Mouse (Mus musculus) heart, embryonic 11.5 days (tissue): Measurements from ENCODE around the gene Ifit3b. TPM values are rescaled to one million over a fixed set of nuclear protein-coding genes. Genes with fewer than 3 reads are reported as not detected.
"Not testable (repeated sequence)": the region's sequence is repeated elsewhere in the genome, so short reads cannot be mapped to it uniquely, and the experiment has no call there.

Source experiments
- ATAC-seq: fragments of 200-750 bp; cut with Nextera tagmentation; replicated peaks from 2 replicates; pipeline ENCODE4 v1.8.0; 2017; ENCODE audit warnings: moderate library complexity; ENCODE audit not compliant: insufficient number of reproducible peaks, low FRiP score, low TSS enrichment
- H3K27ac ChIP-seq: fragments of 300-500 bp; sonication (generic); 2 replicates; pipeline ENCODE4 v1.5.1; 2014; ENCODE audit warnings: mild to moderate bottlenecking, low read depth, low read length
- H3K27me3 ChIP-seq: fragments of 300-500 bp; sonication (generic); 2 replicates; pipeline ENCODE4 v1.6.1; 2014; ENCODE audit warnings: mild to moderate bottlenecking, low read length, mixed read lengths; ENCODE audit not compliant: control insufficient read depth, insufficient read depth
- H3K36me3 ChIP-seq: fragments of 300-500 bp; sonication (generic); 2 replicates; pipeline ENCODE4 v1.6.1; 2014; ENCODE audit warnings: mild to moderate bottlenecking, low read length, moderate library complexity, mixed read lengths; ENCODE audit not compliant: control insufficient read depth, insufficient read depth
- H3K4me1 ChIP-seq: fragments of 300-500 bp; sonication (generic); 2 replicates; pipeline ENCODE4 v1.6.1; 2014; ENCODE audit warnings: low read length; ENCODE audit not compliant: control insufficient read depth, insufficient read depth
- H3K4me2 ChIP-seq: fragments of 300-500 bp; sonication (generic); 2 replicates; pipeline ENCODE4 v1.6.1; 2014; ENCODE audit warnings: mild to moderate bottlenecking, moderate library complexity
- H3K4me3 ChIP-seq: fragments of 300-500 bp; sonication (generic); 2 replicates; pipeline ENCODE4 v1.5.1; 2014; ENCODE audit warnings: low read depth, low read length
- H3K9ac ChIP-seq: fragments of 300-500 bp; sonication (generic); 2 replicates; pipeline ENCODE4 v1.6.1; 2014; ENCODE audit warnings: mild to moderate bottlenecking, low read depth, low read length, moderate library complexity
- H3K9me3 ChIP-seq: fragments of 300-500 bp; sonication (generic); replicated peaks from 2 replicates; pipeline ENCODE4 v1.6.1; 2016; ENCODE audit warnings: low read length; ENCODE audit not compliant: control insufficient read depth
- WGBS: fragments of 180-500 bp; shearing (Covaris S2); extraction: QIAGEN DNeasy Blood & Tissue Kit; methylation state at CpG from one replicate; pipeline ENCODE4 v1.1.7; 2014; ENCODE audit not compliant: insufficient replicate concordance; 5-methylcytosine and 5-hydroxymethylcytosine counted together
- polyA plus RNA-seq: library from polyadenylated mRNA; unstranded; fragments of >200 nt; fragmentation: Nextera tagmentation; extraction: Ambion mirVana; gene quantifications from 2 replicates; pipeline ENCODE4 v1.2.1, GENCODE M21; 2014

Ifit3b gene
- polyA plus RNA-seq, 1 experiment from 2014 or later, result 0.44 TPM

DNA sequence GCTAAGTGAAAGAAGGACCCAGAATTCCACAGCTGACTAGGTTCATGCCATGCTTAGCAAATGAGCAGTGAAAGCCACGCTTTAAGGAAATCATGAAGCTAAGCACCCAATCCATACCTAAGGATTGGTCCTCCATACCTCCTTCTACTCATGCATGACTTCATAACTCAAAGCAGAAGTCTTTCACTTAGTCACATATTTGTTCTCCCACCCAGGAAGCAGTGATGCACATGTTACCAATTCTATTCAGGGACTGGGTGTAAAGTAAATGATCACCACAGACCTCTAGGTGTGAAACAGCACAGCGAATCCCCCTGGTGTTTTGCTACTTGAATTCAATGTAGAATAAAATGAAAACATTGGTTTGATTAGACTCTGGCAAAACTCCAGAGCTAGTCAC, 25.1 kb upstream of the Ifit3b start:
- H3K27me3 ChIP-seq, H3K4me1 ChIP-seq, ATAC-seq, H3K4me3 ChIP-seq, H3K27ac ChIP-seq, H3K9ac ChIP-seq, H3K36me3 ChIP-seq, H3K9me3 ChIP-seq, H3K4me2 ChIP-seq: not testable (repeated sequence)
- WGBS, result 78% methylated on average over 2 of the region's 2 CpGs

DNA sequence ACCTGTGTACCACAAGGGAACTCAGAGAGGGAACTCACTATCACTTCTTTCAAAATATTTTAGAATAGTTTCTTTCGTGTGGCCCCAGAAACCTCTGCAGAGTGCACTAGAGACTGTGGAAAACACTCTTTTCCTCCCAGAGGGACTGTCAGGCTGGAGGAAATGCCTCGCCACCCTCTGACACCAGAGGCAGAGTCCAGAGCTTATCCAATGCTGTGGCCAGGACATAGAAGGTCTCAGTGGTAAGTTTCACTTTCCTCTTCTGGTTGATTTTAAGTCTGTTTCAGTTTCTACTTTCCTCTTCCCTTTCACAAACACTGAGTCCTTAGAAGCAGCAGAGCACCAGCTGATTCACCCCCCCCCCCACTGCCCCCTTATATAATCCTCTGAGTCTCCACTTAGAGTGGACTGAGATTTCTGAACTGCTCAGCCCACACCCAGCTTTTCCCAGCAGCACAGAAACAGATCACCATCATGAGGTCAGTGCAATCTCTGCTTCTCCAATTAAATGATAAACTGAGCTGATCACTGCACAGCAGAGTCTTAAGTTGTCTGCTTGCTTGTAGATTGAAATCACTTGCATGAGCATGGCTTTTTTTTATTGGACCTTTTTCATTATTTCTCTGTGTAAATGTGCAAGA, 24.5 kb upstream of the Ifit3b start, which contains the start of gene Ifit3:
Gene Ifit3, plus strand, starts transcription at position 406 of the 641 bp plus-strand sequence.
- not testable (repeated sequence) for H3K27ac ChIP-seq, H3K4me2 ChIP-seq, H3K36me3 ChIP-seq, ATAC-seq, H3K27me3 ChIP-seq, H3K4me1 ChIP-seq, H3K9ac ChIP-seq, H3K4me3 ChIP-seq, H3K9me3 ChIP-seq
- WGBS, result 27% methylated on average over 2 of the region's 2 CpGs

GRCm38 (mm10) chr19:34585740-34586458, 21.9 kb upstream of the Ifit3b start:
- H3K4me3 ChIP-seq, H3K27ac ChIP-seq, H3K27me3 ChIP-seq, H3K9me3 ChIP-seq, H3K4me1 ChIP-seq, H3K36me3 ChIP-seq, H3K4me2 ChIP-seq, H3K9ac ChIP-seq, ATAC-seq: not testable (repeated sequence)
- 68% methylated on average over 5 of the region's 5 CpGs for WGBS

GRCm38 (mm10) chr19:34587898-34588692, 19.7 kb upstream of the Ifit3b start:
- H3K36me3 ChIP-seq, H3K4me2 ChIP-seq, H3K9ac ChIP-seq, H3K4me3 ChIP-seq, H3K9me3 ChIP-seq, H3K4me1 ChIP-seq, H3K27me3 ChIP-seq, ATAC-seq, H3K27ac ChIP-seq: not testable (repeated sequence)
- WGBS, result 72% methylated on average over 6 of the region's 12 CpGs

DNA sequence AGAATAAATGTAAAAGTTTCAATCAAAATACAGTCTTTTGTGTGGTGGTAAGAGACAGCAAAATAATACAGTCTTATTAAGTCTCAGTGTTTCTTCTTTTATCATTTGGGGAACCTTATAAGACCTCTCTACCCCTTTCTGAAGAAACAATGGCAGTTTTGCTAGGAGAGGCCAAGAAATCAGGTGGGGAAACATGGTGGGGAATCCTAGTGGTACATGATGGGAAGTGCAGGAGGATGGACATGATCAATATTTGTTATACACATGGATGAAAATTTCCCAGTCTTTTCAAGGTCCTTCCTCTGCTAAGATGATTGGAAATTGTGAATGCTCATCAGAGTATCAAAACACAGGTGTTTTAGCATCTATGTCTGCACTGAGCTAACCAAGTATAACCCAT, 18.8 kb upstream of the Ifit3b start:
- Histone ChIP-seq H3K27me3 (no peaks in the 10 kb centered on the region), H3K27ac (no peak overlapping the region), H3K4me1 (no peaks in the 10 kb centered on the region), H3K4me3 (no peak overlapping the region), H3K9ac (no peak overlapping the region), H3K36me3 (no peaks in the 10 kb centered on the region), H3K4me2 (no peak overlapping the region), H3K9me3 (no peaks in the 10 kb centered on the region)
- no peak for ATAC-seq

- no peak overlapping the region for H3K4me3 ChIP-seq
- no peaks in the 10 kb centered on the region for H3K9me3 ChIP-seq
- no peak overlapping the region for H3K27ac ChIP-seq
- no peaks in the 10 kb centered on the region for H3K36me3 ChIP-seq
- H3K9ac ChIP-seq, result no peak overlapping the region
- H3K27me3 ChIP-seq, result no peaks in the 10 kb centered on the region
- H3K4me2 ChIP-seq, result no peak overlapping the region
- no peaks in the 10 kb centered on the region for H3K4me1 ChIP-seq
- no peak for ATAC-seq
- 81% methylated on average over 2 of the region's 2 CpGs for WGBS
These were observed 14.3 kb upstream of the Ifit3b start for GRCm38 (mm10) chr19:34593456-34593855.

GRCm38 (mm10) chr19:34594523-34594922, 13.2 kb upstream of the Ifit3b start:
- WGBS, result 73% methylated on average over 3 of the region's 3 CpGs
- not testable (repeated sequence) for H3K9ac ChIP-seq

GRCm38 (mm10) chr19:34596811-34597210, 11.0 kb upstream of the Ifit3b start:
- no peaks in the 10 kb centered on the region for H3K27me3 ChIP-seq
- no peak overlapping the region for H3K27ac ChIP-seq
- H3K4me1 ChIP-seq, result no peaks in the 10 kb centered on the region
- no peak overlapping the region for H3K9ac ChIP-seq
- no peaks in the 10 kb centered on the region for H3K36me3 ChIP-seq
- ATAC-seq, result no peak
- no peaks in the 10 kb centered on the region for H3K9me3 ChIP-seq
- H3K4me3 ChIP-seq, result no peak overlapping the region
- H3K4me2 ChIP-seq, result no peak overlapping the region

More at GRCm38 (mm10) chr19:34594523-34594922, 13.2 kb upstream of the Ifit3b start:
- not testable (repeated sequence) for H3K4me3 ChIP-seq, H3K4me1 ChIP-seq, ATAC-seq, H3K27me3 ChIP-seq, H3K4me2 ChIP-seq, H3K27ac ChIP-seq, H3K36me3 ChIP-seq, H3K9me3 ChIP-seq
